Mouse (Mus musculus) left cerebral cortex, adult 11 months (tissue): Measurements from ENCODE around the gene Fam155a.

Experiments used
- DNase-seq: peaks from one replicate; pipeline ENCODE4 v3.0.0; 2022; ENCODE audit warnings: low spot score

Fam155a gene

GRCm38 (mm10) chr8:9264378-9264777 is 506.6 kb downstream of the Fam155a start:
- DNase-seq: no peak

GRCm38 (mm10) chr8:9261527-9261926 is 509.4 kb downstream of the Fam155a start:
- no peak for DNase-seq

- no peak for DNase-seq
These were observed 515.6 kb downstream of the Fam155a start for GRCm38 (mm10) chr8:9255316-9255715.

- DNase-seq: no peak
These were observed 518.0 kb downstream of the Fam155a start for GRCm38 (mm10) chr8:9252991-9253390.

- DNase-seq: no peak
These were observed 522.7 kb downstream of the Fam155a start for GRCm38 (mm10) chr8:9248109-9248821.

GRCm38 (mm10) chr8:9245994-9246393 is 525.0 kb downstream of the Fam155a start:
- DNase-seq: no peak

- no peak for DNase-seq
These were observed 530.0 kb downstream of the Fam155a start for GRCm38 (mm10) chr8:9240996-9241395.

GRCm38 (mm10) chr8:9239741-9240140 is 531.2 kb downstream of the Fam155a start:
- no peak for DNase-seq

GRCm38 (mm10) chr8:9238974-9239373 is 532.0 kb downstream of the Fam155a start:
- no peak for DNase-seq

- DNase-seq: peak; percentile 74
These were observed 537.5 kb downstream of the Fam155a start for GRCm38 (mm10) chr8:9233326-9233919.

GRCm38 (mm10) chr8:9227779-9228464 is 543.0 kb downstream of the Fam155a start:
- DNase-seq: peak; percentile 65

GRCm38 (mm10) chr8:9226767-9227166 is 544.2 kb downstream of the Fam155a start:
- peak; percentile 44 for DNase-seq

- no peak for DNase-seq
These were observed 559.2 kb downstream of the Fam155a start for GRCm38 (mm10) chr8:9211751-9212150.

GRCm38 (mm10) chr8:9207505-9208051 is 563.4 kb downstream of the Fam155a start:
- no peak for DNase-seq

- no peak for DNase-seq
These were observed 566.5 kb downstream of the Fam155a start for GRCm38 (mm10) chr8:9204345-9205067.

- DNase-seq: no peak
These were observed 570.9 kb downstream of the Fam155a start for GRCm38 (mm10) chr8:9200099-9200498.

- no peak for DNase-seq
These were observed 579.3 kb downstream of the Fam155a start for GRCm38 (mm10) chr8:9191682-9192081.

- no peak for DNase-seq
These were observed 582.3 kb downstream of the Fam155a start for GRCm38 (mm10) chr8:9188616-9189015.

- DNase-seq: no peak
These were observed 585.8 kb downstream of the Fam155a start for GRCm38 (mm10) chr8:9185200-9185599.

GRCm38 (mm10) chr8:9182461-9182860 is 588.5 kb downstream of the Fam155a start:
- DNase-seq: no peak

- DNase-seq: no peak
These were observed 590.2 kb downstream of the Fam155a start for GRCm38 (mm10) chr8:9180686-9181315.

GRCm38 (mm10) chr8:9176974-9177373 is 594.0 kb downstream of the Fam155a start:
- DNase-seq: no peak
